Mouse (Mus musculus): ENCODE measurements at regions not wholly inside any gene's neighbourhood (a gene's known extent, or its start where the extent isn't known, plus 50 kb on each side); places are given as distances from the start of the nearest gene placed in this dataset.

DNA sequence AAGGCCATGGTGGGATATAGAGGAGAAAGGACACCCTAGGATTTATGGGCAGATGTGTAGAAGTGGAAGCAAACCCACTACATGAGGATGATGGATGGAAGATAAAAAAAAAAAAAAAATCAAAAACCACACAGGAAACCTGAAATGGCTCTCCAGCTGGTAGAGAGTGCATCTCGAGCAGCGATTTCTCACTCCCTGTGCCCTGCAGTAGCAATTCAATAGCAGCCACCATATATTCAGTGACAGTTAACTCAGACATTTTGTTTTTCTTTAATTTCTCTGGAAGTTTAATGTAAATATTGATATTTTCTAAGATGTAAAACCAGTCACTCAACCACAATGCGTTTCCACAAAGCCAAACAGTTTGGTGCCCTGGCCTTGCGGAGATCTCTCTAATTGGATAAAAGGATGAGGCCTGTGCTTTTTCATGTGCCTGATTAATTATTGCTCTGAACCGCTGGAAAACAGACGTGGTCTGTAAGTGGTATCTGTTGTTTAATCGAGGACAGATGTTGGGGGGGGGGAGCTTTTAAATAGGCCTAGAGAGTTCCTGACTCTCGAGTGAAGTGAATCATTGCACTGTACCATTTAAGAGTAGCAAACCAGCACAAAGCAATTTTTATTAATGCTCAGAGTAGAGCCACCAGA lies 68.0 kb upstream of the Shisa3 start:
- H3K27ac ChIP-seq (ENCODE audit: insufficient read depth, low read length), result no peak overlapping the region
- H3K36me3 ChIP-seq (ENCODE audit: control insufficient read depth, insufficient read depth, low read length, poor library complexity, severe bottlenecking), result no peaks in the 10 kb centered on the region
- TF ChIP-seq CTCF (IDR thresholded peaks at IDR 0.05; ENCODE audit: low read depth, low read length) (no peak), POLR2A (IDR thresholded peaks at IDR 0.05; ENCODE audit: insufficient read depth, low read length) (no peak)
- H3K4me1 ChIP-seq (ENCODE audit: control insufficient read depth, insufficient read depth, low read length), result no peaks in the 10 kb centered on the region
- H3K4me3 ChIP-seq (ENCODE audit: low read depth, low read length), result no peak overlapping the region
- H3K27me3 ChIP-seq (ENCODE audit: control insufficient read depth, insufficient read depth, low read length, poor library complexity, severe bottlenecking), result no peaks in the 10 kb centered on the region
- H3K9ac ChIP-seq (ENCODE audit: low read depth, poor library complexity, severe bottlenecking), result no peak overlapping the region
- H3K9me3 ChIP-seq (replicated peaks; ENCODE audit: control insufficient read depth, insufficient read depth, low read length, poor library complexity, severe bottlenecking), result no peaks in the 10 kb centered on the region

DNA sequence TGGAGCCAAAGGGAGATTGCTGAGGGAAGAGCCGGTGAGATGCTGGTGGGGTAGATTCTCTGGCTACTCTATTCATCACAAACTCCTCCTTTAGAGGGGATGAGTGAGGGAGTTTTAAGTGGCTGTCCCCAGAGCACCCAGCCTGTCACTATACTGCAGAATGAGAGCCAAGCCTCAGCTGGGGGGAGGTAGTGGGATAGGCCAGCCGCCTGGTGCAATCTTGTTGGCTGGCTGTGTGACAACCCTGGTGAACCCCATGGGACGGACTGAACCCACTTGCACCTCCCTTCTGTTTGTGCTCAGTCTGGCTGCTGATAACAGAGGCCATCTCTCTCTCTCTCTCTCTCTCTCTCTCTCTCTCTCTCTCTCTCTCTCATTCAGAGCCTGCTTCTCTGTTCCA lies 65.8 kb upstream of the Shisa3 start:
- H3K9ac ChIP-seq (ENCODE audit: low read depth, poor library complexity, severe bottlenecking), result no peak overlapping the region
- no peak overlapping the region for H3K27ac ChIP-seq (ENCODE audit: insufficient read depth, low read length)
- H3K27me3 ChIP-seq (ENCODE audit: control insufficient read depth, insufficient read depth, low read length, poor library complexity, severe bottlenecking), result no peaks in the 10 kb centered on the region
- H3K9me3 ChIP-seq (replicated peaks; ENCODE audit: control insufficient read depth, insufficient read depth, low read length, poor library complexity, severe bottlenecking), result no peaks in the 10 kb centered on the region
- H3K36me3 ChIP-seq (ENCODE audit: control insufficient read depth, insufficient read depth, low read length, poor library complexity, severe bottlenecking), result no peaks in the 10 kb centered on the region
- no peak overlapping the region for H3K4me3 ChIP-seq (ENCODE audit: low read depth, low read length)
- no peaks in the 10 kb centered on the region for H3K4me1 ChIP-seq (ENCODE audit: control insufficient read depth, insufficient read depth, low read length)
- TF ChIP-seq CTCF (IDR thresholded peaks at IDR 0.05; ENCODE audit: low read depth, low read length) (no peak), POLR2A (IDR thresholded peaks at IDR 0.05; ENCODE audit: insufficient read depth, low read length) (no peak), EP300 (IDR thresholded peaks at IDR 0.05; ENCODE audit: insufficient read depth, low read depth, low read length) (no peak)

DNA sequence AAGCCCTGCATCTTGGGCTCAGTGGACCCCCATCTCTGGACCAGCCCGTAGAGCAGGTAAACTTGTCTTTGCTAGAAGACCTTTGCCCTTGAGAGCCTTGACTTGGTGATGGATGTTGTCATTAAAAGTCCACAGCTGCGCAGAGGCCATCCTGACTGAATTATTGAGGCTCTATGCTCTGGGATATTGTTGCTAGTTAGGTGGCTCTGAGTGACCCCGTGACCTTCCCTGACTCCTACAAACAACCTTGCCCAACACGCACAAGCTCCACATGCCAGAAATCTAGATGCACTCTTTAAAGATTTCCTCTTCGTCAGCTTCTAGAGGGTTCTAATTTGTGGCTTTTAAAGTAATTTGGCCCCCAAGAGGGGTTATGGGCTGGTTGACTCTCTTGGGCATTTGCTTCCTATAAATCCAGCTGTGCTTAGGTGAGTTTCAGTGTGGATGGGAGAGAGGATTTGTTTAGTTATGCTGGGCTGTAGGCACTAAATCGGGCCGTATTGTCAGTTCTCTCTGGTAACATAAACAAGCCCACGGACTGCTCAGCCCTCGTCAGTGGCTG lies 63.6 kb upstream of the Shisa3 start:
- Histone ChIP-seq H3K4me3 (ENCODE audit: low read depth, low read length) (no peak overlapping the region), H3K4me1 (ENCODE audit: control insufficient read depth, insufficient read depth, low read length) (no peaks in the 10 kb centered on the region), H3K27me3 (ENCODE audit: control insufficient read depth, insufficient read depth, low read length, poor library complexity, severe bottlenecking) (no peaks in the 10 kb centered on the region), H3K9me3 (replicated peaks; ENCODE audit: control insufficient read depth, insufficient read depth, low read length, poor library complexity, severe bottlenecking) (no peaks in the 10 kb centered on the region), H3K27ac (ENCODE audit: insufficient read depth, low read length) (no peak overlapping the region), H3K9ac (ENCODE audit: low read depth, poor library complexity, severe bottlenecking) (no peak overlapping the region), H3K36me3 (ENCODE audit: control insufficient read depth, insufficient read depth, low read length, poor library complexity, severe bottlenecking) (no peaks in the 10 kb centered on the region)
- TF ChIP-seq POLR2A (IDR thresholded peaks at IDR 0.05; ENCODE audit: insufficient read depth, low read length) (no peak), EP300 (IDR thresholded peaks at IDR 0.05; ENCODE audit: insufficient read depth, low read depth, low read length) (no peak)

DNA sequence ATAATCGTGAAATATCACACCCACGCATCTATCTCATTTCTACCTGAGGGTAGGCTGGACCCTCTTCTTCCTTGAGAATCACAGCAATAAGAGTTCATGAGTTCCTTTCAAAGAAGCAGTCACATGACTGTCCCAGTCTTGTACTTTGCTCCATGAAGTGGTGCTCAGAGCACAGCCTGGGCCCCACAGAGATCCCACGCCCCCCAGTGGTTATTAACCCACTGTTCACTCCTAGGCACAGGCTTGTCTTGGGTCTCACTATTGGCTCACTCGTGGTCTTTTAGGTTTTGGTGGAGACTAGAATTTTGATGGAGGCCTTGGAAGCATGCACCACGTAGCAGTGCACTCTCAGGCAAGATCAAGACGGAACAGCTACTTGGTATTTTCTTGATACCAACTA lies 57.4 kb upstream of the Shisa3 start:
- H3K9ac ChIP-seq (ENCODE audit: low read depth, poor library complexity, severe bottlenecking), result no peak overlapping the region
- TF ChIP-seq EP300 (IDR thresholded peaks at IDR 0.05; ENCODE audit: insufficient read depth, low read depth, low read length) (no peak), CTCF (IDR thresholded peaks at IDR 0.05; ENCODE audit: low read depth, low read length) (no peak), POLR2A (IDR thresholded peaks at IDR 0.05; ENCODE audit: insufficient read depth, low read length) (no peak)
- H3K9me3 ChIP-seq (replicated peaks; ENCODE audit: control insufficient read depth, insufficient read depth, low read length, poor library complexity, severe bottlenecking), result no peaks in the 10 kb centered on the region
- no peak overlapping the region for H3K4me3 ChIP-seq (ENCODE audit: low read depth, low read length)
- no peak overlapping the region for H3K27ac ChIP-seq (ENCODE audit: insufficient read depth, low read length)
- H3K4me1 ChIP-seq (ENCODE audit: control insufficient read depth, insufficient read depth, low read length), result no peaks in the 10 kb centered on the region
- H3K27me3 ChIP-seq (ENCODE audit: control insufficient read depth, insufficient read depth, low read length, poor library complexity, severe bottlenecking), result no peaks in the 10 kb centered on the region
- no peaks in the 10 kb centered on the region for H3K36me3 ChIP-seq (ENCODE audit: control insufficient read depth, insufficient read depth, low read length, poor library complexity, severe bottlenecking)

DNA sequence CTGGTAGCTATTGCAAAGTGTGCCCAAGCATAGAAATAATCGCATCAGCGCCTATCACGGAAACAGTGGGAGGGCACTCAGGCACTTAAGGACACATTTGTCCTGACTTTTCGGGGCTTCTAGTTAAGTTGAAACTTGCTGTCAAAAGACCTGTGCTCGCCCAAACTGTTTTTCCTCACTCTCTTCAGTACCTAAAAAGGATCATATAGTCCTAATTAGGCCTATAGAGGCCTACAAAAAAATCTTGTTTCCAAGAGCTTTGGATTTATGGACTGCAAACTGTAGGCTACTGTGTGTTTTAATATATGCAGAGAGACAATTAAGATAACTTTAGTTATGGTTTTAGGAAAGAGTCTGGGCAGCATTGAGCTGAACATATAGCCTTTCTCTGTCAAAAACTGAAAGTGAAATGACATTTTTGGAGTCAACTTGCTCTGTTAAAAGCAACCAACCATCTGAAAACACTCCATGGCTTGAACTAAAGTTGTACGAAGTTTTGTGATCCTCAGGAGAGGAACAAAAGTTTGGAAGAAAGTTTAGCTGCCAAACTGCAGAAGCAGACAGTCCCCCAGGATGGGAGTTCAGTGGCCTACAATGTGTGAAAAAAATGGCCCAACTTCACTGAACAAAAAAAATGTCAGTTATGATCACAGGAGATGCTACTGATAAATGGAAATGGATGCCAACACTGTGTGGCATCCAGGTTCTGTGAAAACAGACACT lies 55.9 kb upstream of the Shisa3 start:
- Histone ChIP-seq H3K36me3 (ENCODE audit: control insufficient read depth, insufficient read depth, low read length, poor library complexity, severe bottlenecking) (no peaks in the 10 kb centered on the region), H3K4me3 (ENCODE audit: low read depth, low read length) (no peak overlapping the region), H3K27ac (ENCODE audit: insufficient read depth, low read length) (no peak overlapping the region), H3K9ac (ENCODE audit: low read depth, poor library complexity, severe bottlenecking) (no peak overlapping the region), H3K9me3 (replicated peaks; ENCODE audit: control insufficient read depth, insufficient read depth, low read length, poor library complexity, severe bottlenecking) (no peaks in the 10 kb centered on the region), H3K4me1 (ENCODE audit: control insufficient read depth, insufficient read depth, low read length) (no peaks in the 10 kb centered on the region), H3K27me3 (ENCODE audit: control insufficient read depth, insufficient read depth, low read length, poor library complexity, severe bottlenecking) (no peaks in the 10 kb centered on the region)
- no peak for TF ChIP-seq POLR2A (IDR thresholded peaks at IDR 0.05; ENCODE audit: insufficient read depth, low read length)
- no peak for TF ChIP-seq CTCF (IDR thresholded peaks at IDR 0.05; ENCODE audit: low read depth, low read length)
- no peak for TF ChIP-seq EP300 (IDR thresholded peaks at IDR 0.05; ENCODE audit: insufficient read depth, low read depth, low read length)

DNA sequence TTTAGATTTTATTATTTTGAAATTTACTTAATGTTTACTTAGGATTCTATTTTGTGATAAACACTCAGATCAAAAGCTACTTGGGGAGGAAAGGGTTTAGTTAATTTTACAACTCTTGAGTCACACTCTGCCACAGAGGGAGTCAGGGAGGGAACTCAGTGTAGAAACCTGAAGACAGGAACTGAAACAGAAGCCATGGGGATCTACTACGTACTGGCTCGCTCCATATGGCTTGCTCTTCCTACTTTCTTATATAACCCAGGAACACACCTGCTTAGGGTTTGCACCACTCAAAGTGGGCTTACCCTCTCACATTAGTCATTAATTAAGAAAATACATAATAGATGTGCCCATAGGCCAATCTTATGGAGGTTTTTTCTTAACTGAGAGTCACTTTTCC lies 54.8 kb upstream of the Shisa3 start:
- no peak overlapping the region for H3K4me3 ChIP-seq (ENCODE audit: low read depth, low read length)
- no peak for TF ChIP-seq CTCF (IDR thresholded peaks at IDR 0.05; ENCODE audit: low read depth, low read length)
- TF ChIP-seq POLR2A (IDR thresholded peaks at IDR 0.05; ENCODE audit: insufficient read depth, low read length), result no peak
- TF ChIP-seq EP300 (IDR thresholded peaks at IDR 0.05; ENCODE audit: insufficient read depth, low read depth, low read length), result no peak
- H3K9ac ChIP-seq (ENCODE audit: low read depth, poor library complexity, severe bottlenecking), result no peak overlapping the region
- no peaks in the 10 kb centered on the region for H3K4me1 ChIP-seq (ENCODE audit: control insufficient read depth, insufficient read depth, low read length)
- no peak overlapping the region for H3K27ac ChIP-seq (ENCODE audit: insufficient read depth, low read length)
- H3K9me3 ChIP-seq (replicated peaks; ENCODE audit: control insufficient read depth, insufficient read depth, low read length, poor library complexity, severe bottlenecking), result no peaks in the 10 kb centered on the region
- H3K27me3 ChIP-seq (ENCODE audit: control insufficient read depth, insufficient read depth, low read length, poor library complexity, severe bottlenecking), result no peaks in the 10 kb centered on the region
- no peaks in the 10 kb centered on the region for H3K36me3 ChIP-seq (ENCODE audit: control insufficient read depth, insufficient read depth, low read length, poor library complexity, severe bottlenecking)
